7 mouse cellular contexts compared by ENCODE assay signal in the genomic region with DNA sequence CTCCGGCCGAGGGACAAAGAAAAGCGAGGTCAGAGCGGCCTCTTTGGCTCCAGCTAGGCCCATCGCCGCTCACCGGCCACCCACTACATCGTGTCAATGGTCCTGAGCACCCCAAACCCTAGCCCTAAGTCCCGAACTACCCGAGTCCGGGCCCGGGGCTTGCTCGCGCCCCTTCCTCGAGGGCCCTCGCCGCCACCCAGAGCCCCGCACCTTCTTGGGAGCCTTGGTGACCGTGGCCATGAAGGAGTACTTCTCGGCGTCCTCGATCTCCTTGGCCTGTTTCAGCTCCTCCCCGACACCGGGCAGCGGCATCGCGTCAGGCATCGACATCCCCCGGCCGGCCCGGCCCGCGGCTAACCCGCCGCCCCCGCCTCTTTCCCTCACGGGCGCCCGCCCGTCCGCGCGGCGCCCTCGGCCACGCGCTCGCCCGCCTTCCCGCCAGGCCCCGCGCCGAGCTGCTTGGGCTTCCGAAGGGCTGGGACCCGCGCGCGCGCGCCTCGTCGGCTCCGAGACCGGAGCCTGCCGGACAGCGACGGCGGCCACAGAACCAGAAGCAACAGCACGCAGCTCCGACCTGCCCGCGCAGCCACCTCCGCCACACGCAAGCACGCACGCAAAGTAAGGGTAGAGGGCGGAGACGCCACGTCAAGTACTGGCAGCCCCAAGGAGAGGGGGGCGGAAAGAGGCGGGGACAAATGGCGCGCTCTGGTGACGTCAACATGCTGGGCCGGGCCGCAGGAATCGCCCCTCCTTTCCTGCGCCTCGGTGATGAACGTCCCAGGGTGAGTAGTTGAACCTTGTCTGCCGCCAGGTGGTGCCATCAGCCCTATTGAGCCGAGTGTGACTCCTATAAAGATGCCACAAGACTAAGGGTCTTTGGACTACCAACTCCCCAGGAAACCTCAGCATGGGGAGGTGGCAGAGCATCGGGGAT. TPM values are rescaled to one million over a fixed set of nuclear protein-coding genes. Genes with fewer than 3 reads are reported as not detected.
DNase-seq lines count a peak whose midpoint lies in the region; ATAC-seq lines count a peak whose summit lies in the region.

Ahcyl1 (minus strand) TSS at position 613 of the 934 bp plus-strand sequence.

- H3K9ac ChIP-seq in intestine, embryonic 16.5 days (ENCODE audit: low read depth, low read length), result peak within 1 kb of the TSS; percentile 97
- H3K9ac ChIP-seq in midbrain, embryonic 11.5 days (ENCODE audit: low read length), result peak within 1 kb of the TSS; percentile 98

- H3K4me2 ChIP-seq in intestine, embryonic 16.5 days (ENCODE audit: low read depth, low read length), result peak within 1 kb of the TSS; percentile 77
- peak within 1 kb of the TSS; percentile 86 for H3K4me2 ChIP-seq in midbrain, embryonic 11.5 days

- peak; percentile 98 for ATAC-seq in intestine, embryonic 16.5 days
- ATAC-seq in midbrain, embryonic 11.5 days (ENCODE audit: low FRiP score), result peak; percentile 99

- peak; percentile 99 for DNase-seq in adrenal gland, adult 8-10 months
- peak; percentile 100 for DNase-seq in embryo, embryonic 9.5 days (ENCODE audit: extremely low spot score)
- DNase-seq in gastrocnemius, postnatal 4 days (ENCODE audit: low spot score in 2 of 2), result peak; percentile 98
- DNase-seq in left cerebral cortex, postnatal 36 days (ENCODE audit: low spot score in 2 of 2), result peak; percentile 99
- peak; percentile 100 for DNase-seq in midbrain, embryonic 11.5 days (ENCODE audit: low spot score, missing footprints)
- DNase-seq in skeletal muscle tissue, adult 2 months (ENCODE audit: low read depth, low spot score), result peak; percentile 98

- H3K36me3 ChIP-seq in intestine, embryonic 16.5 days (ENCODE audit: control insufficient read depth, insufficient read depth, low read length), result no peaks in the 10 kb centered on the region
- H3K36me3 ChIP-seq in midbrain, embryonic 11.5 days (ENCODE audit: control insufficient read depth, insufficient read depth, low read length), result no peaks in the 10 kb centered on the region

- H3K27me3 ChIP-seq in intestine, embryonic 16.5 days (replicated peaks; ENCODE audit: control insufficient read depth, insufficient read depth, low read length), result no peaks in the 10 kb centered on the region
- no peaks in the 10 kb centered on the region for H3K27me3 ChIP-seq in midbrain, embryonic 11.5 days (ENCODE audit: control insufficient read depth, insufficient read depth, low read length)

- no peaks in the 10 kb centered on the region for H3K9me3 ChIP-seq in intestine, embryonic 16.5 days (ENCODE audit: control insufficient read depth, low read length)
- no peaks in the 10 kb centered on the region for H3K9me3 ChIP-seq in midbrain, embryonic 11.5 days (ENCODE audit: control insufficient read depth, low read length)

- under 1% methylated on average over 91 of the region's 93 CpGs for WGBS in intestine, embryonic 16.5 days
- under 1% methylated on average over 85 of the region's 93 CpGs for WGBS in midbrain, embryonic 11.5 days

- intact Hi-C loops in left cerebral cortex, postnatal 36 days (cut with DNase I), result loop anchor here (1.0 to 10.0 kb wide), 6 partner anchors 37 to 449 kb away; partner anchors contain the start of gene Gnai3

- H3K4me3 ChIP-seq in intestine, embryonic 16.5 days (ENCODE audit: low read length), result peak within 1 kb of the TSS; percentile 95
- peak within 1 kb of the TSS; percentile 92 for H3K4me3 ChIP-seq in midbrain, embryonic 11.5 days (ENCODE audit: low read depth, low read length)

- H3K4me1 ChIP-seq in intestine, embryonic 16.5 days (ENCODE audit: control insufficient read depth, insufficient read depth, low read length), result peaks cover 24% of the 10 kb centered on the region
- peaks cover 15% of the 10 kb centered on the region for H3K4me1 ChIP-seq in midbrain, embryonic 11.5 days (ENCODE audit: control insufficient read depth, insufficient read depth, low read length)

- peak within 1 kb of the TSS; percentile 92 for H3K27ac ChIP-seq in intestine, embryonic 16.5 days (ENCODE audit: low read length)
- H3K27ac ChIP-seq in midbrain, embryonic 11.5 days (ENCODE audit: low read depth, low read length), result peak within 1 kb of the TSS; percentile 89

RNA-seq across cellular contexts. Expression of gene Ahcyl1, which starts in this region (rescaled TPM):
- 100 to 1,000 TPM; 213 to 241 (median 234) TPM for total RNA-seq in adrenal gland, adult 8-10 months (2022)
- total RNA-seq in gastrocnemius, postnatal 4 days (2021), result 10 to 100 TPM; 68.5 to 83.4 TPM
- polyA plus RNA-seq in intestine, embryonic 16.5 days (2015; fragmentation: Nextera tagmentation; extraction: Ambion mirVana), result 43.6 and 63.5 TPM in 2 replicates
- 100 to 1,000 TPM; 325 TPM for total RNA-seq in left cerebral cortex, postnatal 36 days (2021)
- polyA plus RNA-seq in midbrain, embryonic 11.5 days (2014; fragmentation: Nextera tagmentation; extraction: Ambion mirVana), result 127 and 132 TPM in 2 replicates

Comparison
In these comparisons a context has a peak if more than half of its experiments do, and no peak if none do; other contexts are left out.
1. Peak in every context shown above with its lines: DNase-seq, ATAC-seq, H3K4me3 ChIP-seq and H3K27ac ChIP-seq.